Mouse (Mus musculus): ENCODE data around the gene Mettl8.

Mettl8 gene

GRCm38 (mm10) chr2:71033987-71034386 lies 21.4 kb downstream of the Mettl8 start:
- no peak for DNase-seq (ENCODE audit: low spot score in 2 of 2)

GRCm38 (mm10) chr2:71033014-71033413 lies 22.4 kb downstream of the Mettl8 start:
- no peak for DNase-seq (ENCODE audit: low spot score in 2 of 2)

GRCm38 (mm10) chr2:71031973-71032794 lies 23.2 kb downstream of the Mettl8 start:
- DNase-seq (ENCODE audit: low spot score in 2 of 2), result no peak

- DNase-seq (ENCODE audit: low spot score in 2 of 2), result no peak
These were observed 24.7 kb downstream of the Mettl8 start for GRCm38 (mm10) chr2:71030663-71031062.

- no peak for DNase-seq (ENCODE audit: low spot score in 2 of 2)
These were observed 27.8 kb downstream of the Mettl8 start for GRCm38 (mm10) chr2:71027631-71028030.

- no peak for DNase-seq (ENCODE audit: low spot score in 2 of 2)
These were observed 28.6 kb downstream of the Mettl8 start for GRCm38 (mm10) chr2:71026787-71027186.

GRCm38 (mm10) chr2:71025576-71026315 lies 29.6 kb downstream of the Mettl8 start:
- DNase-seq (ENCODE audit: low spot score in 2 of 2), result no peak

- no peak for DNase-seq (ENCODE audit: low spot score in 2 of 2)
These were observed 31.4 kb downstream of the Mettl8 start for GRCm38 (mm10) chr2:71023986-71024385.

- no peak for DNase-seq (ENCODE audit: low spot score in 2 of 2)
These were observed 32.4 kb downstream of the Mettl8 start for GRCm38 (mm10) chr2:71022991-71023390.

GRCm38 (mm10) chr2:71020674-71021073 lies 34.7 kb downstream of the Mettl8 start:
- DNase-seq (ENCODE audit: low spot score in 2 of 2), result no peak

GRCm38 (mm10) chr2:71019704-71020375 lies 35.5 kb downstream of the Mettl8 start:
- DNase-seq (ENCODE audit: low spot score in 2 of 2), result no peak

- no peak for DNase-seq (ENCODE audit: low spot score in 2 of 2)
These were observed 36.1 kb downstream of the Mettl8 start for GRCm38 (mm10) chr2:71019277-71019676.

- DNase-seq (ENCODE audit: low spot score in 2 of 2), result no peak
These were observed 41.9 kb downstream of the Mettl8 start for GRCm38 (mm10) chr2:71013521-71013920.

- DNase-seq (ENCODE audit: low spot score in 2 of 2), result no peak
These were observed 43.6 kb downstream of the Mettl8 start for GRCm38 (mm10) chr2:71011816-71012215.

- DNase-seq (ENCODE audit: low spot score in 2 of 2), result no peak
These were observed 51.0 kb downstream of the Mettl8 start for GRCm38 (mm10) chr2:71004354-71004753.

- no peak for DNase-seq (ENCODE audit: low spot score in 2 of 2)
These were observed 52.9 kb downstream of the Mettl8 start for GRCm38 (mm10) chr2:71002509-71002908.

GRCm38 (mm10) chr2:70998771-70999170 lies 56.6 kb downstream of the Mettl8 start:
- no peak for DNase-seq (ENCODE audit: low spot score in 2 of 2)

- no peak for DNase-seq (ENCODE audit: low spot score in 2 of 2)
These were observed 58.9 kb downstream of the Mettl8 start for GRCm38 (mm10) chr2:70996438-70996837.

- DNase-seq (ENCODE audit: low spot score in 2 of 2), result no peak
These were observed 59.5 kb downstream of the Mettl8 start for GRCm38 (mm10) chr2:70995900-70996299.

GRCm38 (mm10) chr2:70993740-70994139 lies 61.6 kb downstream of the Mettl8 start:
- DNase-seq (ENCODE audit: low spot score in 2 of 2), result no peak

- no peak for DNase-seq (ENCODE audit: low spot score in 2 of 2)
These were observed 62.7 kb downstream of the Mettl8 start for GRCm38 (mm10) chr2:70992715-70993114.

GRCm38 (mm10) chr2:70990196-70990595 lies 65.2 kb downstream of the Mettl8 start:
- DNase-seq (ENCODE audit: low spot score in 2 of 2), result no peak
